Mouse (Mus musculus) testis, adult 2 months (tissue): ENCODE data around the gene Ksr2.

Experiments
- CTCF ChIP-seq: fragments of 200-500 bp; IDR thresholded peaks from 2 replicates; pipeline ENCODE4 v1.5.1; 2012; ENCODE audit warnings: low read depth, mild to moderate bottlenecking, inconsistent platforms, low read length, moderate library complexity; ENCODE audit not compliant: control insufficient read depth, insufficient read depth, insufficient replicate concordance
- POLR2A ChIP-seq: fragments of 200-500 bp; IDR thresholded peaks from 2 replicates; pipeline ENCODE4 v1.6.1; 2012; ENCODE audit warnings: low read depth, mild to moderate bottlenecking, inconsistent platforms, low read length, moderate library complexity; ENCODE audit not compliant: control insufficient read depth

- no peak for TF ChIP-seq CTCF
- no peak for TF ChIP-seq POLR2A
Observed at GRCm38 (mm10) chr5:117607761-117608309, 194.0 kb downstream of the Ksr2 start.
